Mouse (Mus musculus) liver, embryonic 14.5 days (tissue): ENCODE measurements around the gene Setd6. TPM values are rescaled to one million over a fixed set of nuclear protein-coding genes. Genes with fewer than 3 reads are reported as not detected.

Experiments
- ATAC-seq: fragments of 200-750 bp; cut with Nextera tagmentation; 2 replicates; pipeline ENCODE4 v1.8.0; 2017; ENCODE audit warnings: moderate number of reproducible peaks, mild to moderate bottlenecking, moderate library complexity; ENCODE audit not compliant: insufficient read depth
- DNase-seq, 3 experiments: peaks; one replicate each; pipeline ENCODE4 v3.0.0-alpha.2; 2012 to 2013; ENCODE audit warnings: low read depth in 3 of 3, low spot score in 3 of 3
- H3K27ac ChIP-seq: fragments of 300-500 bp; sonication (generic); 2 replicates; pipeline ENCODE4 v1.5.1; 2014; ENCODE audit warnings: moderate library complexity, mild to moderate bottlenecking, control low read depth, inconsistent platforms
- H3K27me3 ChIP-seq: fragments of 300-500 bp; sonication (generic); 2 replicates; pipeline ENCODE4 v1.6.1; 2014; ENCODE audit warnings: mild to moderate bottlenecking, low read length, moderate library complexity; ENCODE audit not compliant: control insufficient read depth, insufficient read depth
- H3K36me3 ChIP-seq: fragments of 300-500 bp; sonication (generic); replicated peaks from 2 replicates; pipeline ENCODE4 v1.6.1; 2014; ENCODE audit warnings: low read depth; ENCODE audit not compliant: control insufficient read depth, insufficient read depth
- H3K4me1 ChIP-seq, 2 experiments: fragments of 200-500 bp in 1 of 2; fragments of 300-500 bp in 1 of 2; sonication (generic) in 1 of 2; replicated peaks; 2 replicates each; pipeline ENCODE4 v1.6.1; 2012 to 2014; ENCODE audit warnings: antibody characterized with exemption in 1 of 2, inconsistent platforms in 1 of 2, low read length in 1 of 2; ENCODE audit not compliant: control insufficient read depth in 2 of 2, insufficient read depth in 2 of 2
- H3K4me2 ChIP-seq: fragments of 300-500 bp; sonication (generic); 2 replicates; pipeline ENCODE4 v1.6.1; 2014; ENCODE audit warnings: low read depth, mild to moderate bottlenecking, control low read depth, moderate library complexity
- H3K4me3 ChIP-seq, 2 experiments: fragments of 200-500 bp in 1 of 2; fragments of 300-500 bp in 1 of 2; sonication (generic) in 1 of 2; 2 replicates each; pipeline ENCODE4 v1.5.1; 2012 to 2014; ENCODE audit warnings: low read depth in 2 of 2, low read length in 2 of 2, mild to moderate bottlenecking in 2 of 2, control low read depth in 1 of 2, inconsistent platforms in 1 of 2, moderate library complexity in 1 of 2; ENCODE audit not compliant: insufficient read depth in 1 of 2
- H3K9ac ChIP-seq: fragments of 300-500 bp; sonication (generic); replicated peaks from 2 replicates; pipeline ENCODE4 v1.6.1; 2014; ENCODE audit warnings: mild to moderate bottlenecking, control low read depth, moderate library complexity
- H3K9me3 ChIP-seq: fragments of 300-500 bp; sonication (generic); 2 replicates; pipeline ENCODE4 v1.6.1; 2016; ENCODE audit warnings: low read length, mixed read lengths; ENCODE audit not compliant: control insufficient read depth
- CTCF ChIP-seq: IDR thresholded peaks from 2 replicates; pipeline ENCODE4 v1.5.1; 2016; ENCODE audit warnings: antibody characterized with exemption, low read depth, control low read depth
- EP300 ChIP-seq: IDR thresholded peaks from 2 replicates; pipeline ENCODE4 v1.6.1; 2016; ENCODE audit warnings: antibody characterized with exemption, low read depth
- WGBS: fragments of 180-500 bp; shearing (Covaris S2); extraction: QIAGEN DNeasy Blood & Tissue Kit; methylation state at CpG from one replicate; pipeline ENCODE4 v1.1.7; 2014; ENCODE audit not compliant: insufficient replicate concordance; 5-methylcytosine and 5-hydroxymethylcytosine counted together
- polyA plus RNA-seq, 2 experiments: library from polyadenylated mRNA; depleted of rRNA in 1 of 2; stranded (reverse) in 1 of 2; unstranded in 1 of 2; fragments of >200 nt; fragmentation: Nextera tagmentation in 1 of 2; extraction: Ambion mirVana in 1 of 2; gene quantifications; 2 replicates each; pipeline versions ENCODE4 v1.2.1 to v1.2.3; 2012 to 2014

Setd6 gene
- polyA plus RNA-seq, 2 experiments, result 15.0 to 16.0 TPM

- ATAC-seq (no peak), DNase-seq (peak in 1 of 3 experiments; percentile 15)
- Histone ChIP-seq H3K36me3 (peaks cover 38% of the 10 kb centered on the region), H3K4me2 (peak overlapping the region; percentile 67), H3K9ac (peak overlapping the region; percentile 56), H3K27me3 (no peaks in the 10 kb centered on the region), H3K9me3 (no peaks in the 10 kb centered on the region), H3K27ac (no peak overlapping the region), H3K4me1 (peaks cover 16 to 18% of the 10 kb centered on the region in 2 experiments), H3K4me3 (peak overlapping the region; percentile 63 to 79)
- WGBS, result 13% methylated on average over 21 of the region's 21 CpGs
- no peak for TF ChIP-seq CTCF
- TF ChIP-seq EP300, result no peak
Observed at GRCm38 (mm10) chr8:95716546-95717335, 1.1 kb downstream of the Setd6 start.

GRCm38 (mm10) chr8:95727625-95728024, 11.9 kb downstream of the Setd6 start:
- H3K27me3 ChIP-seq, result no peaks in the 10 kb centered on the region
- ATAC-seq (peak; percentile 64; the same call in 1 of the 2 replicates), DNase-seq (no peak)
- no peak overlapping the region for H3K9ac ChIP-seq
- TF ChIP-seq EP300 (no peak), CTCF (no peak)
- no peak overlapping the region for H3K4me3 ChIP-seq
- H3K9me3 ChIP-seq, result no peaks in the 10 kb centered on the region
- peaks cover 83% of the 10 kb centered on the region for H3K36me3 ChIP-seq
- no peak overlapping the region for H3K27ac ChIP-seq
- no peak overlapping the region for H3K4me2 ChIP-seq
- H3K4me1 ChIP-seq, result no peaks in the 10 kb centered on the region
- WGBS, result 28% methylated on average over 4 of the region's 4 CpGs

GRCm38 (mm10) chr8:95738596-95738995, 22.9 kb downstream of the Setd6 start:
- DNase-seq, result no peak
- Histone ChIP-seq H3K4me3 (no peak overlapping the region), H3K9me3 (no peaks in the 10 kb centered on the region), H3K27me3 (no peaks in the 10 kb centered on the region), H3K27ac (no peak overlapping the region), H3K9ac (no peak overlapping the region), H3K36me3 (peaks cover 87% of the 10 kb centered on the region), H3K4me2 (no peak overlapping the region), H3K4me1 (no peaks in the 10 kb centered on the region)
- ATAC-seq, result no peak
- TF ChIP-seq CTCF (0 out of 2 replicates have a peak, but pooled peaks have one; percentile 15), EP300 (no peak)
- WGBS, result 82% methylated on average over 7 of the region's 7 CpGs

- no peak overlapping the region for H3K27ac ChIP-seq
- WGBS, result 89% methylated on average over 7 of the region's 7 CpGs
- no peaks in the 10 kb centered on the region for H3K4me1 ChIP-seq
- DNase-seq (no peak), ATAC-seq (no peak)
- no peaks in the 10 kb centered on the region for H3K27me3 ChIP-seq
- H3K9ac ChIP-seq, result no peak overlapping the region
- TF ChIP-seq CTCF (no peak), EP300 (no peak)
- no peaks in the 10 kb centered on the region for H3K9me3 ChIP-seq
- H3K36me3 ChIP-seq, result peaks cover 90% of the 10 kb centered on the region
- no peak overlapping the region for H3K4me2 ChIP-seq
- H3K4me3 ChIP-seq, result no peak overlapping the region
Observed at GRCm38 (mm10) chr8:95741732-95742131, 26.1 kb downstream of the Setd6 start.

GRCm38 (mm10) chr8:95748028-95748427, 32.3 kb downstream of the Setd6 start:
- TF ChIP-seq EP300 (no peak), CTCF (no peak)
- no peaks in the 10 kb centered on the region for H3K27me3 ChIP-seq
- WGBS, result 82% methylated on average over 4 of the region's 4 CpGs
- no peak for DNase-seq
- H3K27ac ChIP-seq, result no peak overlapping the region
- H3K4me3 ChIP-seq, result no peak overlapping the region
- no peak overlapping the region for H3K4me2 ChIP-seq
- no peak overlapping the region for H3K9ac ChIP-seq
- H3K36me3 ChIP-seq, result peaks cover 81% of the 10 kb centered on the region
- H3K4me1 ChIP-seq, result no peaks in the 10 kb centered on the region
- no peak for ATAC-seq
- H3K9me3 ChIP-seq, result no peaks in the 10 kb centered on the region
